Mouse (Mus musculus): Measurements from ENCODE around the gene Pemt.
"Not testable (repeated sequence)": the region's sequence is repeated elsewhere in the genome, so short reads cannot be mapped to it uniquely, and the experiment has no call there.

The Pemt gene

GRCm38 (mm10) chr11:59956749-59957148 lies 89.5 kb downstream of the Pemt start:
- CTCF ChIA-PET: interaction anchor here (0.7 kb wide), 1 partner anchor 24 kb away, joined by 8 read pairs; no protein-coding TSS in a partner anchor

DNA sequence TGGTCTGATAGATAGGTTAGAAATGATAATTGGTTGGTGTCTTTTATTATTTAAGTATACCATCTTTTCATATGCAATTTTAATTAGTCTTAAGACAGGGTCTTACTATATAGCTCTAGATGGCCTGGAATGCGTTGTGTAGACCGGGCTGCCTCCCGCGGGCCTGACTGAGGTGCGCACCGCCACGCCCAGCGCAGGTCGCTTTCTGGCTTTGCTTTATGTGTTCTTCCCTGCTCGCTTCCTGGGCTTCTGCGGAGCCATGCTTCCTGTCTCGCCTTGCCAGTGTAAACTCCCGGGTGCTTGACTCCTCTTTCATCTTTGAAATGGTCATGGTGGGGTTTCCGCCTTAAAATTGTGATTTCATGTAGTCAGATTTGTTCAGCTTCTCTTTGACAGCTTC lies 93.4 kb downstream of the Pemt start:
- CTCF ChIA-PET: interaction anchor here (0.6 kb wide), 1 partner anchor 14 kb away, joined by 12 read pairs; no protein-coding TSS in a partner anchor

- CTCF ChIA-PET: no interaction called here
These were observed 97.9 kb downstream of the Pemt start for GRCm38 (mm10) chr11:59948401-59948767.

DNA sequence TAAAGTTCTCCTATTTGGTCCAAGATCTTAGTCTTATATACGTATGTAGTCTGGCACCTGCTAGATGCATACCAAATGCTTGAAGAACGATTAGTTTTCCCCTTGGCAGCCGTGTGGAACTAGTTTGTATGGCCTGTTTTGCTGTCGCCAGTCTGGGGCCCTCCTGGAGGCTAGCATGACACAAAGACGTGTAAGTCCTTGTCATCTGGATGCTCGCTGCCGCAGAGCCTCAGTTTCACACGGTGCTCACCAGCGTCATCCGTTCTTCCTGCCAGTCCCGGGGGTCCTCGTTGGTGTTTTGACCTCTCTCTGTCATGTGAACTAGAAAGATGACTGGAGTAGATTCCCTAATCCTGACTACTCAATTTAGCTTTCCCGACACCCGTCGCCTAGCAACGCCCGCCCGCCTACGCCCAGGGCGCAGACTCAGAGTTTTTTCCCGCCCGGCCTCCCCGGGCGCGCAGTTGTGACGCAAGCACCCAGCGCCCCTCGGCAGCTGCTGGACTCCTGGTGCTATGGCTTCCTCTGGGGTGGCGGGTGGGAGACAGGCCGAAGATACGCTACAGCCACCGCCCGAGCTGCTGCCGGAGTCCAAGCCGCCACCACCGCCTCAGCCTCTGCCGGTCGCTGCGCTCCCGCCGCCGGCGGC lies 98.4 kb downstream of the Pemt start, which contains the start of gene Med9:
TSS of gene Med9 (plus strand) at position 455 of the 649 bp plus-strand sequence.
- CTCF ChIA-PET: no interaction called here

DNA sequence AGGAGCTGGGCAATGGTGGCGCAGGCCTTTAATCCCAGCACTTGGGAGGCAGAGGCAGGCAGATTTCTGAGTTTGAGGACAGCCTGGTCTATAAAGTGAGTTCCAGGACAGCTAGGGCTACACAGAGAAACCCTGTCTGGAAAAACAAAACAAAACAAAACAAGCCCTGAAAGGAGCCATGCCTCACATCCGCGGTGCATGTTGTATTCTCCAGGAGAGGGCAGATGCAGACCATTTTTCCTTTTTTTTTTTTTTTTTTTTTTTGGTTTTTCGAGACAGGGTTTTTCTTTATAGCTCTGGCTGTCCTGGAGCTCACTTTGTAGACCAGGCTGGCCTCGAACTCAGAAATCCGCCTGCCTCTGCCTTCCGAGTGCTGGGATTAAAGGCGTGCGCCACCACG lies 101.4 kb downstream of the Pemt start:
- CTCF ChIA-PET: not testable (repeated sequence)

- CTCF ChIA-PET: no interaction called here
These were observed 104.9 kb downstream of the Pemt start for GRCm38 (mm10) chr11:59941391-59941790.

DNA sequence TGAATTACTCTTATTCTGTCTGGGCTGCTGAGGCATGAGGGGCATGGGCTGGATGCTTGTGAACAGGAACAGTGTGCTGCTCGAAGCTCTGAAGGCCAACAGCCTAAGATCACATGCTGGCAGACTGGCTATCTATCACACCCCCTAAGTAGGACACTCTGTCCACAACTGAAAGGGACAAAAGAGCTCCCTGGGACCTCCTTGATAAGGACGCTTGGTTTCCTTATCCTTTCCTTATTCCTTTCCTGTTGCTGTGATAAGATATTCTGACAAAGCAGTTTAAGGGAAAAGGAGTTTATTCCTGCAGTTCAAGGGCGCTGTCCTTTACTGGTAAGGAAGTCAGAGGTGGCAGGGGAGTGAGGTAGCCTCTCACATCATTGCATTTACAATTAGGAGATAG lies 105.6 kb downstream of the Pemt start:
- CTCF ChIA-PET: no interaction called here

- CTCF ChIA-PET: interaction anchor here (1.1 kb wide), 1 partner anchor 61 kb away, joined by 5 read pairs; no protein-coding TSS in a partner anchor
These were observed 106.5 kb downstream of the Pemt start for GRCm38 (mm10) chr11:59939821-59940220.

GRCm38 (mm10) chr11:59937615-59938014 lies 108.7 kb downstream of the Pemt start:
- CTCF ChIA-PET: interaction anchor here (0.6 kb wide), 1 partner anchor 15 kb away, joined by 3 read pairs; no protein-coding TSS in a partner anchor

DNA sequence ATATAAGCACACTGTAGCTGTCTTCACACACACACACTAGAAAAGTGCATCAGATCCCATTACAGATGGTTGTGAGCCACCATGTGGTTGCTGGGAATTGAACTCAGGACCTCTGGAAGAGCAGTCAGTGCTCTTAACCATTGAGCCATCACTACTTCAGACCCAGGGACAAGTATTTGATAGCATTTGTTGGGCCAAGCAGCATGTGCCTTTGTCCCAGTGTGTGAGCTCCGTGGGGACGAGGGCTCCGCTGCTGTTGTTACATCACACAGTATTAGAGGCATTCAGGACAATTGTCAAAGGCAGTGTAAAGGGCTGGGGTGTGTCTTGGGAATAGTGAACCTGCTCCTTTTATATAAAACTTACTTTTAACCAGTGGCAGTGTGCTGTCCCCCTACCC lies 109.3 kb downstream of the Pemt start:
- CTCF ChIA-PET: interaction anchor here (0.6 kb wide), 1 partner anchor 15 kb away, joined by 3 read pairs; no protein-coding TSS in a partner anchor

DNA sequence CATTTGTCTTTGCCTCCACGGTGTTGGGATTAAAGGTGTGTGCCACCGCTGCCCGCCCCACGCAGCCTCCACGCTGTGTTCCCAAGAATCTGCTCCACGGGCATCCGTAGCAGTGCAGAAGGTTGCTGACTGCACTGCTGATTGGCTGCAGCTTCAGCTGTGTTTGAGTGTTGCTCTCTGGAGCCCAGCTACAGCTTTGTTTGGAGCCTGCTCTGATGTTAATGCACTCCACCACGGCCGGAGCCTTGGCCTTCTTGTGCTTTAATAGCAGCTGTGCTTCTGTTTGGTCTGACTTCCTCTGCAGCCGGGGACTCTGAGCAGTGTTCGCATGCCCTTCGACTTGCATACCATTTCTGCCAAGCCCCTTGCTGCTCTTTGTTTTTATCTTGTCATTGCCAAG lies 112.3 kb downstream of the Pemt start:
- CTCF ChIA-PET: no interaction called here

- CTCF ChIA-PET: interaction anchor here (0.6 kb wide), 1 partner anchor 24 kb away, joined by 8 read pairs; no protein-coding TSS in a partner anchor
These were observed 113.5 kb downstream of the Pemt start for GRCm38 (mm10) chr11:59932560-59933337.

DNA sequence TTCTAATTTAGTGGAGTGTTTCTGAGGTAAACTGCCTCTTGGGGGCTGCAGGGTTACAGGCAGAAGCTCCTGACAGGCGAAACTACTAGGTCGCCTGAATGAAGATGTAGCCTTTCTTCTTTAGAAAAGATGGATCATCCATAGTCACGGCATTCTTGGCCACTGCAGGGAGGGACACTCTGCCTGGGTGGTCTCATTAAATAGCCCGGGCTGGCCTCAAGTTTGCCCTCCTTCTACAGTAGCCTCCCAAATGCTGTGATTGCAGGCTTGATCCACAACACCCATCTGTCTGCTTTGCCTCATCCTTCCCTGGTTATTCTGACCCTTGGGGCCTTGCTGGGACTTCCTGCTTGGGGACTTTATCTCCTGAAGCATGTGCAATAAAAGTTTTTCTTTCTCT lies 116.3 kb downstream of the Pemt start:
- CTCF ChIA-PET: no interaction called here

GRCm38 (mm10) chr11:59921265-59921664 lies 125.0 kb downstream of the Pemt start:
- CTCF ChIA-PET: no interaction called here

Measured in spleen, embryonic (tissue).